Mouse (Mus musculus): ENCODE data around the gene Card6.

DNA sequence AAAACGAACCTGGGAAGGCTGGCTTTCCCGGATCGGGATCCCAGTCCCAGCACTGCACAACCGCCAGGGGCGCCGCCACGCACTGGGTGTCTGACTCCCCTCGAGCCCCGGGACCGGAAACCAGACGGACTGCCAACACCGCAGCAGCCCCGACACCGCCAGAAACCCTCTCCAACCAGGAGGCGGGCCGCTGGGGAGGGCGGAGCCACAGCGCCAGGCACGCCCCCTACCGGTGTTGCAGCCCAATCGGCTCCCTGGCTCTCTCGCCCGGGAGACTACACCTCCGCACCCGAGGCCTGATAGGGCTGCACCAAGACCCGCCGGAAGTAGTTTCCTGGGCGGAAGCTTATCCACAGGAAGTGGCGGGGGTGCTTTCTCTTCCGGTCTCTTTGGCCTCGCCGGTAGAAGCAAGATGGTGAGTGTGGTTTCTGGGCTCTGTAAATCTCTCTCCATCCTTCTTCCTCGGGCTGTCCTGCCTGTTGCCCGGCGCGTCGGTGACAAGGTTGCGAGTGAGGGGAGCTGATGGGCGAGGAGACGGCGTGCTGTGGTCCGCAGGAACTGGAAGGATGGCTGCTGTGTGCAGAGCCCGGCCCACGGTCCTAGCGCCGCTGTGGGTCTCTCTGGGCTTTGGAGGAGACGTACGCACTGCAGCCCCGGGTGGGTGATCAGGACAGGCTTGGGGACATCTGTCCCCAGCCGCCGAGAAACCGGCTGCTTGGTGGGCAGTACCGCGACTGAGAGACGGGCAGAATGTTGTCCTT, 8.1 kb upstream of the Card6 start, which contains the start of gene Rpl37:
- TF ChIP-seq CTCF (conservative IDR thresholded peaks at IDR 0.05; ENCODE audit: low read length) = peak; percentile 35
- no peak for TF ChIP-seq POU5F1 (IDR thresholded peaks at IDR 0.05; ENCODE audit: borderline replicate concordance, low read length)
